Mouse (Mus musculus) kidney, embryonic 16.5 days (tissue): Measurements from ENCODE around the gene Usp2. TPM values are rescaled to one million over a fixed set of nuclear protein-coding genes. Genes with fewer than 3 reads are reported as not detected.

ENCODE experiments used
- ATAC-seq: fragments of 200-750 bp; cut with Nextera tagmentation; 2 replicates; pipeline ENCODE4 v1.8.0; 2017; ENCODE audit warnings: moderate TSS enrichment; ENCODE audit not compliant: low FRiP score, low TSS enrichment
- H3K27ac ChIP-seq: fragments of 300-500 bp; sonication (generic); 2 replicates; pipeline ENCODE4 v1.5.1; 2014; ENCODE audit warnings: low read length
- H3K27me3 ChIP-seq: fragments of 300-500 bp; sonication (generic); 2 replicates; pipeline ENCODE4 v1.6.1; 2014; ENCODE audit warnings: low read length, control low read depth, mixed read lengths; ENCODE audit not compliant: insufficient read depth
- H3K36me3 ChIP-seq: fragments of 300-500 bp; sonication (generic); 2 replicates; pipeline ENCODE4 v1.6.1; 2014; ENCODE audit warnings: low read length, control low read depth, mixed read lengths; ENCODE audit not compliant: insufficient read depth
- H3K4me1 ChIP-seq: fragments of 300-500 bp; sonication (generic); 2 replicates; pipeline ENCODE4 v1.6.1; 2014; ENCODE audit warnings: low read length, control low read depth, mixed read lengths; ENCODE audit not compliant: insufficient read depth
- H3K4me2 ChIP-seq: fragments of 300-500 bp; sonication (generic); replicated peaks from 2 replicates; pipeline ENCODE4 v1.6.1; 2014; ENCODE audit warnings: low read depth, low read length
- H3K4me3 ChIP-seq: fragments of 300-500 bp; sonication (generic); 2 replicates; pipeline ENCODE4 v1.5.1; 2014; ENCODE audit warnings: mild to moderate bottlenecking, low read length
- H3K9ac ChIP-seq: fragments of 300-500 bp; sonication (generic); replicated peaks from 2 replicates; pipeline ENCODE4 v1.6.1; 2014; ENCODE audit warnings: low read length
- H3K9me3 ChIP-seq: fragments of 300-500 bp; sonication (generic); 2 replicates; pipeline ENCODE4 v1.6.1; 2016; ENCODE audit warnings: low read length, control low read depth
- WGBS: fragments of 180-500 bp; shearing (Covaris S2); extraction: QIAGEN DNeasy Blood & Tissue Kit; methylation state at CpG from one replicate; pipeline ENCODE4 v1.1.7; 2014; 5-methylcytosine and 5-hydroxymethylcytosine counted together
- polyA plus RNA-seq: library from polyadenylated mRNA; unstranded; fragments of >200 nt; fragmentation: Nextera tagmentation; extraction: Ambion mirVana; gene quantifications from 2 replicates; pipeline ENCODE4 v1.2.1, GENCODE M21; 2015

Gene Usp2
- polyA plus RNA-seq, 1 experiment from 2014 or later: 53.9 TPM

DNA sequence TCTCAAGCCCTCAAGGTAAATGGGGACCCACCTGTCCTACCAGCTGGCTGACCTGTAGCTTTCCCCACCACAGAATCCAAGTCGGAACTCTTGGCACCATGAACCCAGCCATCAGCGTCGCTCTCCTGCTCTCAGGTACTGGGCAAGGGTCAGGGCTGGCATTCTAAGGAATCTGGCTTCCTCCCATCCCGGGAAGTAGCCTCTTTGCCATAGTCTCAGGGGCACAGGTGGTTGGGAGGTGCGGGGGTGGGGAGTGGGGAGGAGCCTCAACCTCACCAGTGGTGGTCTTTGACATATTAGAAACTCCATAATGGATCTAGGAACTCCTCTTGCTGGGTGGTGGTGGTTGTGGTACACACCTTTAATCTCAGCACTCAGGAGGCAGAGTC lies 20.9 kb upstream of the Usp2 start:
- Histone ChIP-seq H3K27ac (no peak overlapping the region), H3K9ac (no peak overlapping the region), H3K4me3 (no peak overlapping the region), H3K4me2 (no peak overlapping the region), H3K4me1 (peaks cover 16% of the 10 kb centered on the region; the same call in 1 of the 2 replicates), H3K27me3 (peaks cover 30% of the 10 kb centered on the region), H3K36me3 (no peaks in the 10 kb centered on the region), H3K9me3 (no peaks in the 10 kb centered on the region)
- ATAC-seq: no peak
- 79% methylated on average over 5 of the region's 5 CpGs for WGBS

DNA sequence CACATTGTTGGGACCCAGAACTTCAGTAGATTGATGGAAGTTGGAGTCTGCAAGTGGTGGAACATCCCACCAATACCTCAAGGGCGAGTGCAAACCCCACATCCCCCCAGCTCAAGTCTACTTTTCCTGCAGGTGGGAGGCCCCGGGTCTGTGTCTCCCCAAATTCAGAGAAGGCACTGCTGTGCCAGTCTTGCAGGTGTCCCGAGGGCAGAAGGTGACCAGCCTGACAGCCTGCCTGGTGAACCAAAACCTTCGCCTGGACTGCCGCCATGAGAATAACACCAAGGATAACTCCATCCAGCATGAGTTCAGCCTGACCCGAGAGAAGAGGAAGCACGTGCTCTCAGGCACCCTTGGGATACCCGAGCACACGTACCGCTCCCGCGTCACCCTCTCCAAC lies 20.4 kb upstream of the Usp2 start:
- H3K4me3 ChIP-seq: no peak overlapping the region
- no peak overlapping the region for H3K27ac ChIP-seq
- no peak overlapping the region for H3K4me2 ChIP-seq
- H3K4me1 ChIP-seq: peaks cover 16% of the 10 kb centered on the region; the same call in 1 of the 2 replicates
- 85% methylated on average over 12 of the region's 12 CpGs for WGBS
- no peaks in the 10 kb centered on the region for H3K9me3 ChIP-seq
- peaks cover 30% of the 10 kb centered on the region for H3K27me3 ChIP-seq
- ATAC-seq: no peak
- H3K36me3 ChIP-seq: no peaks in the 10 kb centered on the region
- no peak overlapping the region for H3K9ac ChIP-seq

DNA sequence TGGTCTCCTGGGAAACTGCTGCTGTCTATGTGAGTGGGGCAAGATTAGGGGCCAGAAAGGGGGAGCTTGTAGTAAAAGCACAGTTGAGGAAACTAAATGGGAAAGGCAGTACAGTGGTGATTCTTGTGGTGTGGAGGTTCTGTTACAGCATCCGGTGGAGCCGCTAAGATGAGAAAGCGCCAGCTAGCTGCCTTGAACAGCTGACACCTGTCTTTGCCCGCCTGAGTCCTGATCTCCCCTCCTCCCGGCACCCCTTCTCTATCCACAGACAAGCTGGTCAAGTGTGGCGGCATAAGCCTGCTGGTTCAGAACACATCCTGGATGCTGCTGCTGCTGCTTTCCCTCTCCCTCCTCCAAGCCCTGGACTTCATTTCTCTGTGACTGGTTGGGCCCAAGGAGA lies 19.8 kb upstream of the Usp2 start:
- Histone ChIP-seq H3K9ac (no peak overlapping the region), H3K36me3 (no peaks in the 10 kb centered on the region), H3K9me3 (no peaks in the 10 kb centered on the region), H3K4me3 (no peak overlapping the region), H3K27ac (no peak overlapping the region), H3K27me3 (peaks cover 26% of the 10 kb centered on the region), H3K4me2 (no peak overlapping the region), H3K4me1 (peaks cover 16% of the 10 kb centered on the region; the same call in 1 of the 2 replicates)
- ATAC-seq: no peak
- WGBS: 45% methylated on average over 6 of the region's 6 CpGs

DNA sequence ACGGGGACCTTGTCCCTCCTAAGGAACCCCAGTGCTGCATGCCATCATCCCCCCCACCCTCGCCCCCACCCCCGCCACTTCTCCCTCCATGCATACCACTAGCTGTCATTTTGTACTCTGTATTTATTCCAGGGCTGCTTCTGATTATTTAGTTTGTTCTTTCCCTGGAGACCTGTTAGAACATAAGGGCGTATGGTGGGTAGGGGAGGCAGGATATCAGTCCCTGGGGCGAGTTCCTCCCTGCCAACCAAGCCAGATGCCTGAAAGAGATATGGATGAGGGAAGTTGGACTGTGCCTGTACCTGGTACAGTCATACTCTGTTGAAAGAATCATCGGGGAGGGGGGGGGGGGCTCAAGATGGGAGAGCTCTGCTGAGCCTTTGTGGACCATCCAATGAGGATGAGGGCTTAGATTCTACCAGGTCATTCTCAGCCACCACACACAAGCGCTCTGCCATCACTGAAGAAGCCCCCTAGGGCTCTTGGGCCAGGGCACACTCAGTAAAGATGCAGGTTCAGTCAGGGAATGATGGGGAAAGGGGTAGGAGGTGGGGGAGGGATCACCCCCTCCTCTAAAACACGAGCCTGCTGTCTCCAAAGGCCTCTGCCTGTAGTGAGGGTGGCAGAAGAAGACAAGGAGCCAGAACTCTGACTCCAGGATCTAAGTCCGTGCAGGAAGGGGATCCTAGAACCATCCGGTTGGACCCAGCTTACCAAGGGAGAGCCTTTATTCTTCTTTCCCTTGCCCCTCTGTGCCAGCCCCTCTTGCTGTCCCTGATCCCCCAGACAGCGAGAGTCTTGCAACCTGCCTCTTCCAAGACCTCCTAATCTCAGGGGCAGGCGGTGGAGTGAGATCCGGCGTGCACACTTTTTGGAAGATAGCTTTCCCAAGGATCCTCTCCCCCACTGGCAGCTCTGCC lies 19.0 kb upstream of the Usp2 start:
- no peak for ATAC-seq
- Histone ChIP-seq H3K36me3 (no peaks in the 10 kb centered on the region), H3K4me3 (no peak overlapping the region), H3K27me3 (peaks cover 23% of the 10 kb centered on the region), H3K9ac (no peak overlapping the region), H3K27ac (no peak overlapping the region), H3K9me3 (no peaks in the 10 kb centered on the region), H3K4me1 (peaks cover 15% of the 10 kb centered on the region; the same call in 1 of the 2 replicates), H3K4me2 (no peak overlapping the region)
- 77% methylated on average over 14 of the region's 14 CpGs for WGBS

DNA sequence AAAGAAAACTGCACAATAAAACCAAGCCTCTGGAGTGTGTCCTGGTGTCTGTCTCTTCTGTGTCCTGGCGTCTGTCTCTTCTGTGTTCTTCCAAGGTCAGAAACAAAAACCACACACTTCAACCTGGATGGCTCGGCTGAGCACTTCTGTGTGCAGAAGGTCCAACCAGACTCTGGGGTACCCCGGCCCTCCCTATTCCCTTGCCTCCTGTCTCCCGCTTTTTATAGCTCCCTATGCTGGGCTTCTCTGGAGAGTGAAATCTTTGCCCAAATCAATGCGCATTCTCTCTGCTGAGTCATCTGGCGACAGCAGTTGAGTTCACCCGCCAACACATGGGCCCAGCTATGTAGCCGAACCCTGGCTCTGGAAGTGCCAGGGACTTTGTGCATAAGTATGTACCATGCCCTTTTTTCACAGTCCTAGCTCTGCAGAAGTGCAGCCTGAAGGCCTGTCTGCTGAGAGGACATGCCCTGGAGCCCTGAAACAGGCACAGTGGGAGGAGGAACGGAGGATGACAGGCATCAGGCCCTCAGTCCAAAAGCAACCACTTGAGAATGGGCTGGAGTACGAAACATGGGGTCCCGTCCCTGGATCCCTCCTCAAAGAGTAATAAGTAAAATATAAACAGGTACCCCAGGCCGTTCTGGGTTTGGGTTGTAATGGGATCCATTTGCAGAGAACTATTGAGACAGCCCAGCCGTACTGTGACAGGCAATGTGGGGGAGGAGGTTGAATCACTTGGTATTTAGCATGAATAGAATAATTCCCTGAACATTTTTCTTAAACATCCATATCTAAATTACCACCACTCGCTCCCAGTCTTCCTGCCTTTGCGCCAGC lies 18.1 kb upstream of the Usp2 start:
- H3K27ac ChIP-seq: no peak overlapping the region
- WGBS: 69% methylated on average over 15 of the region's 15 CpGs
- no peak overlapping the region for H3K4me2 ChIP-seq
- peaks cover 17% of the 10 kb centered on the region for H3K27me3 ChIP-seq
- no peak overlapping the region for H3K9ac ChIP-seq
- H3K4me3 ChIP-seq: no peak overlapping the region
- peaks cover 7% of the 10 kb centered on the region; the same call in 1 of the 2 replicates for H3K4me1 ChIP-seq
- no peak for ATAC-seq
- no peaks in the 10 kb centered on the region for H3K9me3 ChIP-seq
- H3K36me3 ChIP-seq: no peaks in the 10 kb centered on the region

DNA sequence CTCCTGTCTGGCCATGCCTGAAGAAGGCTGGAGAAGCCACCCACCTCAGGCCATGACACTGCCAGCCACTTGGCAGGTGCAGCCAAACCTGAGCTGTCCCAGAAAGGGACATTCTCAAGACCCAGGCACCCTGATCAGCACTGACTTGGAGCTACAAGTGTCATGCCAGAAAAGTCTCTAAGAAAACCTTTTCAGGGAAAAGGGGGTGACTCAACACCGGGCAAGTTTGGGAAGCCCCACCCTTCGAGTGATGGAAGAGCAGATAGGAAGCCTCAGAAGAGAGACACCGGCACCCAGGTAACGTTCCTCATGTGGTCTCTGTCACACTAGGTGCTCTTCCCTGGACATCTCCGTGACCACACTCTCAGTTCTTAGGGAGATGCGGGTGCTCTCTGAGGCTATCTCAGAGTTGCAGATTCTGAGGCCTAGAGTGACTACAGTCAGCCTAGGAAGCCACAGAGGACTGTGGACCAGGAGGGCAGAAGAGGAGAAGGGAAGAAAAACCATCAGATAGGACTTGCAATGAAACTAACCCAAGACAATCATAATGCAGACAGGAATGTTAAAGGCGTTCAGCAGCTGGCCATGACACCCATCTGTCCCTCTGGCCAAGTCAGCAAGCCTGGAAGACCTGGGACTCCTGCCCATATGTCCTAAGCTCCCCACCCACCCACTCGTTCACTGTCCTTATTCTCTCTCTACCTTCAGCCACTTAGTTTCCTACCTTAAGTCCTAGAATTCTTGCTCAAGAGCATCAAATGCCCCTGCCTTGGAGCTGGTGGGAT lies 17.2 kb upstream of the Usp2 start:
- Histone ChIP-seq H3K27ac (no peak overlapping the region), H3K4me2 (no peak overlapping the region), H3K9me3 (no peaks in the 10 kb centered on the region), H3K4me1 (no peaks in the 10 kb centered on the region), H3K4me3 (no peak overlapping the region), H3K27me3 (peaks cover 9% of the 10 kb centered on the region), H3K9ac (no peak overlapping the region), H3K36me3 (no peaks in the 10 kb centered on the region)
- WGBS: 86% methylated on average over 8 of the region's 8 CpGs
- no peak for ATAC-seq

DNA sequence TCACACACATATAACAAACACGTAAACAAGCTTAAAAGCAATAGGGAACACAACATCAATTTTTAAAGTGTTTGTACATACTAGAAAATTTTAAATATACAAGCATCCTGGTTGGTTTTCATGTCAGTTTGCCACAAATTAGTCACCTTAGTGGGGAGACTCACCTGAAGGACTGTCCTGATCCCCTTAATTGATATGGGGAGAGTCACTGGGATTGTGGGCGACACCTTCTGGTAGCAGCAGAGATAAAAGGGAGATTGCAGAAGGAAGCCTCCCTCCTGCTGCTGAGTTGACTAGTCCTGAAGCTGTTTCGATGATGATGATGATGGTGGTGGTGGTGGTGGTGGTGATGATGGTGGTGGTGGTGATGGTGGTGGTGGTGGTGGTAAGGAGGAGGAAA lies 14.0 kb upstream of the Usp2 start:
- no peak overlapping the region for H3K9ac ChIP-seq
- H3K27me3 ChIP-seq: no peaks in the 10 kb centered on the region
- 69% methylated on average over 3 of the region's 3 CpGs for WGBS
- H3K27ac ChIP-seq: no peak overlapping the region
- H3K9me3 ChIP-seq: no peaks in the 10 kb centered on the region; the same call in 1 of the 2 replicates
- H3K36me3 ChIP-seq: no peaks in the 10 kb centered on the region
- no peaks in the 10 kb centered on the region for H3K4me1 ChIP-seq
- H3K4me3 ChIP-seq: no peak overlapping the region
- ATAC-seq: no peak
- no peak overlapping the region for H3K4me2 ChIP-seq

DNA sequence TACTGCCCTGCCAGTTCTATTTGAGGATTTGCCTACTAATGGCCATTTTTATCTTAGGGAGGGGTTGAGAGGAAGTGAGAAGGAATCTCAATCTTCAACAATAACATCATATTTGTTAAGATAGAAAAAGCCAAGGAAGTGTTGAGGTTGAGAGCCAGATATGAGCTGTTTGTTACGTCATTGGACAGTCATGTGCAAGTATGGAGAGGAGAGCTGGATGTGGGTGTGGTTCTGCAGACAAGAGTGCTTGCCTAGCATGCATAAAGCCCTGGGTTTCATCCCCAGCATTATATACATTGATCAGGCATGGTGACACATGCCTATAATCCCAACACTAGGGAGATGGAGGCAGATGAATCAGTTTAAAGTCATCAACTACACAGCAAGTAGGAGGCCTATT lies 12.9 kb upstream of the Usp2 start:
- Histone ChIP-seq H3K4me3 (no peak overlapping the region), H3K4me1 (no peaks in the 10 kb centered on the region), H3K36me3 (no peaks in the 10 kb centered on the region), H3K4me2 (no peak overlapping the region), H3K27ac (no peak overlapping the region), H3K27me3 (no peaks in the 10 kb centered on the region), H3K9me3 (no peaks in the 10 kb centered on the region; the same call in 1 of the 2 replicates), H3K9ac (no peak overlapping the region)
- 73% methylated on average over 1 of the region's 1 CpGs for WGBS
- no peak for ATAC-seq

DNA sequence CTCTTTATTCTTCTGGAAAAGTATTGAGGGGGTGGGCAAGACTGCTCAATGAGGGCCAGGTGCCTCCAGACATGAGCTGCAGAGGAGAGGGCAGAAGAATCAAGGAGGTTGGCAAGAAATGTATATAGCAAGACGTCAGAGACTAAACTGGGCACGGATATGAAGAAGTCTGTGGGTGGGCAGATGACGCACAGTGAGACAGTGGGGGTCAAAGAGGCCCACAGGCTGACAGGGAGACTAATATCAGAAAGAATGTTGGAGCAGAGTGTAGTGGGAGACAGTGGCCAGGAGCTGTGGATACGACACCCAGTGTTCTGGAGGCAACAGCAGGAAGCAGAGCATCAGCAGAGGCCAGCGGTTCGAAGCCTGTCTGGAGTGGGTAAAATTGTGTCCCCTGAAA lies 8.2 kb upstream of the Usp2 start:
- no peak for ATAC-seq
- WGBS: 80% methylated on average over 6 of the region's 6 CpGs
- H3K27ac ChIP-seq: no peak overlapping the region

More for the DNA sequence above, 8.2 kb upstream of the Usp2 start:
- Histone ChIP-seq H3K9ac (no peak overlapping the region), H3K4me3 (no peak overlapping the region), H3K9me3 (no peaks in the 10 kb centered on the region; the same call in 1 of the 2 replicates), H3K4me2 (no peak overlapping the region), H3K36me3 (no peaks in the 10 kb centered on the region), H3K4me1 (no peaks in the 10 kb centered on the region), H3K27me3 (no peaks in the 10 kb centered on the region)
